In the genomic region with DNA sequence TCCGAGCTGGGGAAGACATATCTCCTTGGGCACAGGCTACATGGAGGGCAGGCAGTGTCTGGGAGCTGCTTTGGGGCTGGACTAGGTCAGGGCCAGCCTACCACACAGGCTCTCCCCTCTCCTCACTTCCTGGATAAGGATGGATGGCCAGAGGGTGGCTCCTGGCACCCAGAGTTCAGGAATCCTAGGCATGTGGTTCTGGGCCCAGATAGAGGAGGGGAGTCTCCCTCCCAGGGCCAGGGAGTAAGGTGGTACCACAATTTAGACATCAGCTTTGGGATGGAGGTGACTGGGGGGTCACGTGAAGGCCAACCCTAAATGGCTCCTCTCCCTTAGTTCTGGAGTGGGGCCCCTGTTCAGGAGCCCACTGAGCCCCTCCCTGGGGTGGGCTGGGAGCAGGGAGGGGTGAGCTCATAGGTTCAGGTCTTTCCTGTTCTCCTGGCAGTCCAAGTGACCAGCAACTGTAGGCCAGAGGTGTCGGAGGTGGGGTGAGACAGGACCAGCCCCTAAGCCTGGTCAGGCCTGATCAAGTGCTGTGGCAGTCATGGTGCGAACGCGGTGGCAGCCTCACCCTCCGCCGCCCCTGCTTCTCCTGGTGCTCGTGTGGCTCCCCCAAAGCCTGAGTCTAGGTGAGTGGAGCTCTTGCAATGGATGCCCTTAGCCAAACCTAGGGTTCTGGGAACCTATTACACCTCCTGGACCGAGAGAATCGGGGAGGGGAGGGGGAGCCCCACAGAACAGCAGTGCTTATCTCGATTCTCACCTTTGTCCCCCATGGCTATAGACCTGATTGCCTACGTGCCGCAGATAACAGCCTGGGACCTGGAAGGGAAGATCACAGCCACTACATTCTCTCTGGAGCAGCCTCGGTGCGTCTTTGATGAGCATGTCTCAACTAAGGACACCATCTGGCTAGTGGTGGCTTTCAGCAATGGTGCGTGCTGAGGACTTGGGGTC, we compare ENCODE assay signal across 15 mouse cellular contexts. TPM values are rescaled to one million over a fixed set of nuclear protein-coding genes. Genes with fewer than 3 reads are reported as not detected.
A peak's percentile ranks its signal among the peaks of the same experiment; 100 is the strongest.
DNase-seq lines count a peak whose midpoint lies in the region; ATAC-seq and TF ChIP-seq lines count a peak whose summit lies in the region.
"Had no signal": no experiment of that assay in that cellular context is flagged by ENCODE, and none has a peak within 500 bp of the region (broad histone marks: within the 10 kb centered on the region; RNA-seq: fewer than 3 reads in every experiment).

A gene (plus strand): TSS at position 239 of the 957 bp plus-strand sequence.

- H3K4me2 ChIP-seq in forebrain, postnatal 0 days (ENCODE audit: low read depth), result no peak within 1 kb of the TSS
- H3K4me2 ChIP-seq in intestine, embryonic 15.5 days (replicated peaks), result peak within 1 kb of the TSS; percentile 51
- H3K4me2 ChIP-seq in stomach, postnatal 0 days (replicated peaks; ENCODE audit: low read depth), result 0 out of 2 replicates have a peak within 1 kb of the TSS, but pooled peaks have one; percentile 11
- H3K4me2 ChIP-seq: midbrain, embryonic 13.5 days had no signal

- no peak within 1 kb of the TSS for H3K9ac ChIP-seq in forebrain, postnatal 0 days
- no peak within 1 kb of the TSS for H3K9ac ChIP-seq in intestine, embryonic 15.5 days
- H3K9ac ChIP-seq in stomach, postnatal 0 days (ENCODE audit: low read length), result no peak within 1 kb of the TSS
- H3K9ac ChIP-seq: limb, embryonic 12.5 days; midbrain, embryonic 13.5 days had no signal

- no peak for TF ChIP-seq CTCF in forebrain, postnatal 0 days (IDR thresholded peaks at IDR 0.05; ENCODE audit: low read depth)
- no peak for TF ChIP-seq CTCF in thymus, adult 2 months (IDR thresholded peaks at IDR 0.05; ENCODE audit: borderline replicate concordance, control insufficient read depth, extremely low read depth, insufficient read depth, low read length, poor library complexity)
- no peak for TF ChIP-seq CTCF in stomach, postnatal 0 days (IDR thresholded peaks at IDR 0.05; ENCODE audit: low read depth)

- no peak for TF ChIP-seq EP300 in stomach, postnatal 0 days (optimal IDR thresholded peaks at IDR 0.05)

- WGBS in forebrain, embryonic 10.5 days, result 85% methylated on average over 17 of the region's 17 CpGs
- WGBS in forebrain, postnatal 0 days, result 87% methylated on average over 17 of the region's 17 CpGs
- WGBS in thymus, adult 2 months, result 90% methylated on average over 17 of the region's 17 CpGs
- 44% methylated on average over 17 of the region's 17 CpGs for WGBS in intestine, embryonic 15.5 days
- 50% methylated on average over 17 of the region's 17 CpGs for WGBS in stomach, postnatal 0 days

- H3K4me3 ChIP-seq in forebrain, embryonic 10.5 days, result no peak within 1 kb of the TSS
- no peak within 1 kb of the TSS for H3K4me3 ChIP-seq in forebrain, postnatal 0 days (ENCODE audit: low read depth, low read length)
- H3K4me3 ChIP-seq in thymus, adult 2 months (ENCODE audit: control insufficient read depth, insufficient read depth, low read length), result no peak within 1 kb of the TSS
- H3K4me3 ChIP-seq in intestine, embryonic 15.5 days (replicated peaks), result peak within 1 kb of the TSS; percentile 10
- H3K4me3 ChIP-seq in stomach, postnatal 0 days (ENCODE audit: low read depth, low read length), result no peak within 1 kb of the TSS
- H3K4me3 ChIP-seq: gastrocnemius, adult 2 months; limb, embryonic 12.5 days; midbrain, embryonic 13.5 days had no signal

- H3K27me3 ChIP-seq in forebrain, embryonic 10.5 days (ENCODE audit: poor library complexity, severe bottlenecking), result no peaks in the 10 kb centered on the region
- H3K27me3 ChIP-seq in forebrain, postnatal 0 days (ENCODE audit: insufficient read depth, low read length), result no peaks in the 10 kb centered on the region
- no peaks in the 10 kb centered on the region for H3K27me3 ChIP-seq in thymus, adult 2 months (ENCODE audit: control insufficient read depth, insufficient read depth, low read length)
- H3K27me3 ChIP-seq in intestine, embryonic 15.5 days (replicated peaks), result no peaks in the 10 kb centered on the region
- no peaks in the 10 kb centered on the region for H3K27me3 ChIP-seq in stomach, postnatal 0 days (ENCODE audit: control insufficient read depth, insufficient read depth, low read length)
- H3K27me3 ChIP-seq: limb, embryonic 12.5 days; midbrain, embryonic 13.5 days had no signal

- no peaks in the 10 kb centered on the region for H3K9me3 ChIP-seq in forebrain, embryonic 10.5 days
- H3K9me3 ChIP-seq in forebrain, postnatal 0 days (ENCODE audit: low read length), result no peaks in the 10 kb centered on the region
- no peaks in the 10 kb centered on the region for H3K9me3 ChIP-seq in intestine, embryonic 15.5 days
- no peaks in the 10 kb centered on the region for H3K9me3 ChIP-seq in stomach, postnatal 0 days (ENCODE audit: control insufficient read depth, low read length)
- H3K9me3 ChIP-seq: limb, embryonic 12.5 days; midbrain, embryonic 13.5 days had no signal

- 0 out of 2 replicates have a peak within 1 kb of the TSS, but pooled peaks have one; percentile 2 for H3K27ac ChIP-seq in forebrain, embryonic 10.5 days
- H3K27ac ChIP-seq in forebrain, postnatal 0 days (ENCODE audit: low read depth, low read length), result no peak within 1 kb of the TSS
- no peak within 1 kb of the TSS for H3K27ac ChIP-seq in thymus, adult 2 months (ENCODE audit: control insufficient read depth, insufficient read depth, low read length)
- H3K27ac ChIP-seq in intestine, embryonic 15.5 days, result peak within 1 kb of the TSS; percentile 74
- no peak within 1 kb of the TSS for H3K27ac ChIP-seq in stomach, postnatal 0 days (replicated peaks)
- H3K27ac ChIP-seq: gastrocnemius, adult 2 months; limb, embryonic 12.5 days; midbrain, embryonic 13.5 days had no signal

- TF ChIP-seq POLR2A in thymus, adult 2 months (IDR thresholded peaks at IDR 0.05; ENCODE audit: control insufficient read depth, extremely low read depth, insufficient read depth, low read length, poor library complexity), result no peak

- no peak for ATAC-seq in forebrain, postnatal 0 days
- peak; percentile 89 for ATAC-seq in intestine, embryonic 15.5 days
- ATAC-seq in stomach, postnatal 0 days (ENCODE audit: low FRiP score, low TSS enrichment), result peak; percentile 68
- ATAC-seq: midbrain, embryonic 13.5 days had no signal

- DNase-seq in forebrain, embryonic 10.5 days (ENCODE audit: extremely low spot score, low spot score), result no peak
- DNase-seq in forebrain, postnatal 0 days, result no peak
- no peak for DNase-seq in thymus, adult 2 months
- no peak for DNase-seq in thymus, postnatal 10 days (ENCODE audit: low spot score in 2 of 2)
- peak; percentile 49 for DNase-seq in stomach, postnatal 0 days (ENCODE audit: low spot score)
- DNase-seq in cerebellum, adult 11 months, result no peak
- no peak for DNase-seq in T-cell, adult 2 months (ENCODE audit: low spot score)
- DNase-seq: gastrocnemius, adult 2 months; right cerebral cortex, postnatal 25 days had no signal

- no peaks in the 10 kb centered on the region for H3K36me3 ChIP-seq in forebrain, embryonic 10.5 days (replicated peaks)
- H3K36me3 ChIP-seq in forebrain, postnatal 0 days (ENCODE audit: insufficient read depth), result no peaks in the 10 kb centered on the region
- no peaks in the 10 kb centered on the region for H3K36me3 ChIP-seq in thymus, adult 2 months (ENCODE audit: control insufficient read depth, insufficient read depth, low read length)
- H3K36me3 ChIP-seq in intestine, embryonic 15.5 days, result no peaks in the 10 kb centered on the region
- no peaks in the 10 kb centered on the region for H3K36me3 ChIP-seq in stomach, postnatal 0 days (ENCODE audit: control insufficient read depth, insufficient read depth, low read length)
- H3K36me3 ChIP-seq: limb, embryonic 12.5 days; midbrain, embryonic 13.5 days had no signal

- H3K4me1 ChIP-seq in forebrain, embryonic 10.5 days, result peaks cover 15% of the 10 kb centered on the region
- H3K4me1 ChIP-seq in forebrain, postnatal 0 days (ENCODE audit: insufficient read depth), result no peaks in the 10 kb centered on the region
- H3K4me1 ChIP-seq in thymus, adult 2 months (replicated peaks; ENCODE audit: control insufficient read depth, insufficient read depth, low read length), result no peaks in the 10 kb centered on the region
- peaks cover 6% of the 10 kb centered on the region; the same call in 1 of the 2 replicates for H3K4me1 ChIP-seq in intestine, embryonic 15.5 days (replicated peaks)
- H3K4me1 ChIP-seq in stomach, postnatal 0 days (replicated peaks; ENCODE audit: control insufficient read depth, insufficient read depth), result no peaks in the 10 kb centered on the region
- H3K4me1 ChIP-seq: limb, embryonic 12.5 days; midbrain, embryonic 13.5 days had no signal

RNA-seq across cellular contexts. Expression of the gene that starts here (rescaled TPM):
- 0.09 TPM in 1 of 2 replicates, not detected in the other for polyA plus RNA-seq in forebrain, embryonic 10.5 days (2016; fragmentation: Nextera tagmentation; extraction: Ambion mirVana)
- total RNA-seq in forebrain, postnatal 0 days (2014; rRNA removed), result 0.19 TPM in 1 of 2 replicates, not detected in the other
- not detected in 2 replicates for polyA plus RNA-seq in forebrain, postnatal 0 days (2015; fragmentation: Nextera tagmentation; extraction: Ambion mirVana)
- polyA plus RNA-seq in thymus, adult 2 months (2012; rRNA removed), result 6.1 and 16.1 TPM in 2 replicates
- polyA plus RNA-seq in intestine, embryonic 15.5 days (2015; fragmentation: Nextera tagmentation; extraction: Ambion mirVana), result 42.9 and 45.6 TPM in 2 replicates
- polyA plus RNA-seq in stomach, postnatal 0 days (2015; fragmentation: Nextera tagmentation; extraction: Ambion mirVana), result 22.8 and 27.7 TPM in 2 replicates
- total RNA-seq: gastrocnemius, adult 2 months; layer of hippocampus, adult 8-10 months; MEL had no signal
- polyA plus RNA-seq: midbrain, embryonic 13.5 days; neural tube, embryonic 14.5 days had no signal

Comparison
In these comparisons a context has a peak if more than half of its experiments do, and no peak if none do; other contexts are left out.
1. H3K27ac ChIP-seq: peak in forebrain, embryonic 10.5 days (single experiment) and intestine, embryonic 15.5 days (single experiment); none in forebrain, postnatal 0 days (single experiment), thymus, adult 2 months (single experiment) and stomach, postnatal 0 days (single experiment).